Mouse (Mus musculus) liver, adult 2 months (tissue): ENCODE measurements around the gene Parg. TPM values are rescaled to one million over a fixed set of nuclear protein-coding genes. Genes with fewer than 3 reads are reported as not detected.

ENCODE experiments used
- DNase-seq: peaks from one replicate; pipeline ENCODE4 v3.0.0-alpha.2; 2011; ENCODE audit warnings: low read depth, low spot score; ENCODE audit errors: extremely low read depth
- H3K27ac ChIP-seq: fragments of 200-500 bp; replicated peaks from 2 replicates; pipeline ENCODE4 v1.5.1; 2012; ENCODE audit warnings: low read depth, mild to moderate bottlenecking, control low read depth, inconsistent platforms, low read length; ENCODE audit not compliant: insufficient read depth
- H3K27me3 ChIP-seq: fragments of 200-500 bp; 2 replicates; pipeline ENCODE4 v1.6.1; 2012; ENCODE audit warnings: mild to moderate bottlenecking, moderate library complexity, low read length, inconsistent platforms; ENCODE audit not compliant: control insufficient read depth, insufficient read depth
- H3K36me3 ChIP-seq: fragments of 200-500 bp; 2 replicates; pipeline ENCODE4 v1.6.1; 2012; ENCODE audit warnings: low read length, inconsistent platforms; ENCODE audit not compliant: control insufficient read depth, insufficient read depth
- H3K4me1 ChIP-seq: fragments of 200-500 bp; 2 replicates; pipeline ENCODE4 v1.6.1; 2011; ENCODE audit warnings: low read length; ENCODE audit not compliant: control insufficient read depth, insufficient read depth
- H3K4me3 ChIP-seq: fragments of 200-500 bp; 2 replicates; pipeline ENCODE4 v1.5.1; 2011; ENCODE audit warnings: low read depth, mild to moderate bottlenecking, control low read depth, low read length, moderate library complexity; ENCODE audit not compliant: insufficient read depth
- H3K79me2 ChIP-seq: fragments of 200-500 bp; 2 replicates; pipeline ENCODE4 v1.6.1; 2012; ENCODE audit warnings: inconsistent platforms, mild to moderate bottlenecking, low read length, moderate library complexity; ENCODE audit not compliant: control insufficient read depth, insufficient read depth
- H3K9ac ChIP-seq: fragments of 200-500 bp; 2 replicates; pipeline ENCODE4 v1.6.1; 2012; ENCODE audit warnings: low read depth, mild to moderate bottlenecking, control low read depth, inconsistent platforms, low read length
- CTCF ChIP-seq: fragments of 200-500 bp; IDR thresholded peaks from 2 replicates; pipeline ENCODE4 v1.5.1; 2011; ENCODE audit warnings: low read depth, low read length, control low read depth
- POLR2A ChIP-seq: fragments of 200-500 bp; IDR thresholded peaks from 2 replicates; pipeline ENCODE4 v1.6.1; 2011; ENCODE audit warnings: low read length, control low read depth; ENCODE audit not compliant: insufficient read depth; ENCODE audit errors: extremely low read depth
- WGBS: fragments of 180-500 bp; shearing (Covaris S2); methylation state at CpG from one replicate; pipeline ENCODE4 v1.1.7; 2018; 5-methylcytosine and 5-hydroxymethylcytosine counted together
- polyA plus RNA-seq: library from polyadenylated mRNA; depleted of rRNA; stranded (reverse); fragments of >200 nt; gene quantifications from 2 replicates; pipeline ENCODE4 v1.2.3, GENCODE M21; 2012
- total RNA-seq: library from RNA; depleted of rRNA; stranded (reverse); fragments of >200 nt; gene quantifications from 2 replicates; pipeline ENCODE4 v1.2.3, GENCODE M21; 2014

The Parg gene
- total and polyA plus RNA-seq, 2 experiments: 2.8 to 25.1 TPM

DNA sequence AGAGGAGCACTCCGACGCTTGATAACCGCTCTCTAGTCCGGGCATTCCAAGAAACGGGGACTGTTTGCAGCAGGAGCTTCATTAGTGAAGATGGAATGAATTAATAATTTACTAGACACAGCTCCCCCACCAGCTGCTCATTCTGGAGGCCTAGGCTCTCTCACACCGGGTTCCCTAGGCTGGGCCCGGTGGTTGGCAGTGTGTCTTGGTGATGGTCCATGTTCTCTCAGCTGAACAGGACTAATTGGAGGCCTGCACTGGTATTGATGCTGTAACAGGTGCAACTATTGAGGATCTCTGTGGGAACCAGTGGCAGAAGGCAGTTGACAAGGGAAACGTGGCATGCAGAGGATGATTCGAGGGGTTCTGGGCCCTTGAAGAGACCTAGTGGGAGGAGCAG, 125.6 kb downstream of the Parg start:
- Histone ChIP-seq H3K27ac (no peak overlapping the region), H3K4me1 (no peaks in the 10 kb centered on the region), H3K36me3 (no peaks in the 10 kb centered on the region), H3K27me3 (no peaks in the 10 kb centered on the region), H3K79me2 (no peaks in the 10 kb centered on the region), H3K9ac (no peak overlapping the region), H3K4me3 (no peak overlapping the region)
- no peak for TF ChIP-seq CTCF
- no peak for TF ChIP-seq POLR2A
- no peak for DNase-seq
- WGBS: 72% methylated on average over 9 of the region's 9 CpGs

DNA sequence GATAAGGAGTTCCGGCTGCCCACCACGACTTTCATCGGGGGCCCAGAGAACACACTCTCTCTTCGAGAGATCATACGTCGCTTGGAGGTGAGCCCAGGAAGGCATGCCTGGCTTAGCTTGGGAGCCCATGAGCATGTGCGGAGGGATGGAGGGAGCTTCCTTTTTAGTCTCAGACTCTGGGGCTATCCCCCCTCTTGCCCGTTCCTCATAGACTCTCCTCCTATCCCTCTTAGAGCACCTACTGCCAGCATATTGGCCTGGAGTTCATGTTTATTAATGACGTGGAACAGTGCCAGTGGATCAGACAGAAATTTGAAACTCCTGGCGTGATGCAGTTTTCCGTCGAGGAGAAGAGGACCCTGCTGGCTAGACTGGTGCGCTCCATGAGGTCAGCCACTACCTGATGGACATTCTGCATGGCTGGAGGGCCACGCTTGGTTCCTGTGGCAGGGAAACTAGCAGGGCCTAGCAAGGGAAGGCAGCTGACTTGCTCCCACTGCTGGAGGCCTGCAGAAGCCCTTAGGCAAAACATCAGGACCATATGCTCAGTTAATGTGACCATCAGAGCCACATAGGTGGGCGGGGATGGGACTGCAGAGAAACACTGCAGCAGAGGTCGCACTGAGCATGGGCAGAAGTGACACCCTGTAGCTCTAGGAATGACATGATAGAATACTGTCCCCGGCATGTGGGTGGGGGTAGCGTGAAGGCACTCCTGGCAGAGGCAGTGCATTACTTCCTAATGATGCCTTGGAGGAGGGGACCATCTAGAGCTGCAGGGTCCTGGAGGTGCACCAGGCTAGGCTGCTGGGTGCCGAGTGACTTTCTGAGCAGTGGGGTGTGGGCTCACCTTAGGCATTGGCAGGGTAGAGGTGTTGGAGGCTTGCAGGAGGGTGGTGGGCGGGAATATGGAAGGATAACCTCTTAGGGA, 131.0 kb downstream of the Parg start:
- TF ChIP-seq CTCF: no peak
- no peak for TF ChIP-seq POLR2A
- H3K4me3 ChIP-seq: no peak overlapping the region
- H3K27me3 ChIP-seq: no peaks in the 10 kb centered on the region
- no peak for DNase-seq
- H3K9ac ChIP-seq: no peak overlapping the region
- WGBS: 92% methylated on average over 20 of the region's 20 CpGs
- no peaks in the 10 kb centered on the region for H3K4me1 ChIP-seq
- no peak overlapping the region for H3K27ac ChIP-seq
- H3K79me2 ChIP-seq: no peaks in the 10 kb centered on the region
- no peaks in the 10 kb centered on the region for H3K36me3 ChIP-seq

DNA sequence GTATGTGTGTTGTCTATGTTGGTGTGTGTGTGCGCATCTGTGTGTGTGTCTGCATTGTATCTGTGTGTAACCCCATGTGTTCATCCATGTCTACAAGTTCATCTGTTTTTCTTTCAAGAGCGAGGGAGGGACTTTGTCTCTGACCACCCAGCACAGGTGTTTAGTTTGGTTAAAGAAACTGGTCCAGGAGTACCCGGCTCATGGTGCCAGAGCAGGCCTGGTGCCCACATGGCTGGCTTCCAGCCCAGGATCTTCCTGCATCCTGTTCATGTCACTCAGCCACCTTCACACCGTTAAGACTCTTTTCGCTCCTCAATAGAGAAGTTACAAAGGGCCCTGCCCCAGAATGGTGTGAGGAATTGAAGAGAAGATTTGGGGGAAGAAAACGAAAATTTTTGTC, 134.3 kb downstream of the Parg start:
- H3K9ac ChIP-seq: no peak overlapping the region
- no peak overlapping the region for H3K4me3 ChIP-seq
- H3K27ac ChIP-seq: no peak overlapping the region
- H3K4me1 ChIP-seq: no peaks in the 10 kb centered on the region
- 72% methylated on average over 6 of the region's 6 CpGs for WGBS
- no peaks in the 10 kb centered on the region for H3K79me2 ChIP-seq
- H3K36me3 ChIP-seq: no peaks in the 10 kb centered on the region
- no peak for DNase-seq
- no peak for TF ChIP-seq POLR2A
- no peak for TF ChIP-seq CTCF
- no peaks in the 10 kb centered on the region for H3K27me3 ChIP-seq

DNA sequence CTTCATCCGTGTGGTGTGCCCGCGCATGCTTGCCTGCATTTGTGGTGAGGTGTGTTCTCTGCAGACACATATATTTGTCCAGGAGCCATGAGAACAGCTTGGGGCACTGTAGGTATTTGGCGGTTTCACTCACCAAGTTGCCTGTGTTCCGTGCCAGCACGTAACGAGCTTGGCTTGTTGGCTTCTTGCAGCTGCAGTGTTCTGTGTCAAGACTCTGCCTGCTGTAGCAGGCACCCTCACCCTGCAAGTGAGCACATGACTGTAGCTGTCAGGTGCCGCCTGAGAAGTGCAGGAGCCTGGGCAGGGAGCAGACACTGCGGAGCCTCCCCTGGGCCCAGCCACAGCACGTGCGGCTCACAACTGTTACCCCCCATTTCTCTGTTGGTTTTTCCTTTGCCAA, 134.8 kb downstream of the Parg start:
- TF ChIP-seq POLR2A: no peak
- no peak for TF ChIP-seq CTCF

DNA sequence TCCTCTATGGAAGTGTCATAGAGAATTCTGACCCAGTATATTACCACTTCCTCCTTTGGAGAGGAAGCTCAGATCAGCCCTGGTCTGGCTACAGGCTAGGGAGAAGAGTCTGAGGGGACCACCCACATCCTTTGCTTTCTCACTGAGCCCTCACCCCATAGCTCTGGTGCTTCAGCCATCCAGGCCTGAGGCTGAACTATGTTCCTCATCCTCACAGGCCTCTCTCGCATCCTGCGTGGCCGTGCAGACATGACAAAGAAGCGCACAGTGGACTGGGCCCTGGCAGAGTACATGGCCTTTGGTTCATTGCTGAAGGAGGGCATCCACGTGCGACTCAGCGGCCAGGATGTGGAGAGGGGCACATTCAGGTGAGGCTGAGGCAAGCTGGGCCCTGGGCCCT, 140.1 kb downstream of the Parg start:
- no peak overlapping the region for H3K9ac ChIP-seq
- H3K27ac ChIP-seq: no peak overlapping the region
- DNase-seq: no peak
- 96% methylated on average over 7 of the region's 7 CpGs for WGBS
- H3K36me3 ChIP-seq: no peaks in the 10 kb centered on the region
- no peaks in the 10 kb centered on the region for H3K4me1 ChIP-seq
- TF ChIP-seq POLR2A (no peak), CTCF (no peak)
- no peak overlapping the region for H3K4me3 ChIP-seq
- H3K79me2 ChIP-seq: no peaks in the 10 kb centered on the region
- H3K27me3 ChIP-seq: no peaks in the 10 kb centered on the region

More for the DNA sequence above, 134.8 kb downstream of the Parg start:
- Histone ChIP-seq H3K9ac (no peak overlapping the region), H3K27me3 (no peaks in the 10 kb centered on the region), H3K4me1 (no peaks in the 10 kb centered on the region), H3K27ac (no peak overlapping the region), H3K79me2 (no peaks in the 10 kb centered on the region), H3K4me3 (no peak overlapping the region), H3K36me3 (no peaks in the 10 kb centered on the region)
- DNase-seq: no peak
- WGBS: 92% methylated on average over 11 of the region's 11 CpGs

DNA sequence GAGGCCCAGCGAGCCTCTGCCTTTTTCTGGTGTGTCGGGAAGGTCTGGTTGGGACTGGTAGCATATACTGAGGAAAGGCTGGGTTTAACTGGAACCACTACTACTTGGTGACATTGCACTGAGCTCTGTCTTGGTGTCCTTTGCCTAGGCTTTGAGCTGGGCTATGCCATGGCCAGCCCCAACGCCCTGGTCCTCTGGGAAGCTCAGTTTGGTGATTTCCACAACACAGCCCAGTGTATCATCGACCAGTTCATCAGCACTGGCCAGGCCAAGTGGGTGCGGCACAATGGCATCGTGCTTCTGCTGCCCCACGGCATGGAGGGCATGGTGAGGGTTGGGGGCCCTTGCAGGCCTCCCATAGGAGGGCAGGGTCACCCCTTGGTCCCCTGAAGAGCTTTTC, 142.4 kb downstream of the Parg start:
- WGBS: 90% methylated on average over 7 of the region's 7 CpGs
- Histone ChIP-seq H3K27me3 (no peaks in the 10 kb centered on the region), H3K79me2 (no peaks in the 10 kb centered on the region), H3K4me1 (no peaks in the 10 kb centered on the region), H3K4me3 (no peak overlapping the region), H3K27ac (no peak overlapping the region), H3K36me3 (no peaks in the 10 kb centered on the region), H3K9ac (no peak overlapping the region)
- no peak for DNase-seq
- TF ChIP-seq POLR2A: no peak
- TF ChIP-seq CTCF: no peak
